Mouse (Mus musculus) MEL (cell line): ENCODE results near the gene Gabbr2.

Experiments
- CHD2 ChIP-seq: IDR thresholded peaks from 2 replicates; pipeline ENCODE4 v1.6.1; 2011; ENCODE audit warnings: low read length, improper control_type of control experiment
- CTCF ChIP-seq, 3 experiments: IDR thresholded peaks in 2 of 3; conservative IDR thresholded peaks in 1 of 3; 2 replicates each; pipeline ENCODE4 v1.5.1; 2011 to 2012; ENCODE audit warnings: low read length in 3 of 3, low read depth in 2 of 3, mild to moderate bottlenecking in 2 of 3, improper control_type of control experiment in 1 of 3, inconsistent platforms in 1 of 3, mixed read lengths in 1 of 3, moderate library complexity in 1 of 3; ENCODE audit not compliant: control insufficient read depth in 1 of 3, insufficient read depth in 1 of 3, poor library complexity in 1 of 3, severe bottlenecking in 1 of 3
- EP300 ChIP-seq, 2 experiments: IDR thresholded peaks; 2 replicates each; pipeline ENCODE4 v1.6.1; 2011; ENCODE audit warnings: improper control_type of control experiment in 2 of 2, low read length in 2 of 2, low read depth in 1 of 2, mild to moderate bottlenecking in 1 of 2
- MAFK ChIP-seq: IDR thresholded peaks from 2 replicates; pipeline ENCODE4 v1.6.1; 2011; ENCODE audit warnings: low read depth, mild to moderate bottlenecking, low read length, improper control_type of control experiment, borderline replicate concordance
- ZNF384 ChIP-seq: IDR thresholded peaks from 2 replicates; pipeline ENCODE4 v1.6.1; 2012; ENCODE audit warnings: low read depth, mild to moderate bottlenecking, inconsistent platforms, low read length, improper control_type of control experiment

GRCm38 (mm10) chr4:46919144-46919543, 72.5 kb downstream of the Gabbr2 start:
- no peak for TF ChIP-seq CTCF (IDR thresholded peaks at IDR 0.05 in 2 of 3, conservative IDR thresholded peaks at IDR 0.05 in 1 of 3; ENCODE audit: control insufficient read depth in 1 of 3, insufficient read depth in 1 of 3, low read depth in 2 of 3, low read length in 3 of 3, poor library complexity in 1 of 3, severe bottlenecking in 1 of 3)
- no peak for TF ChIP-seq EP300 (IDR thresholded peaks at IDR 0.05; ENCODE audit: low read depth in 1 of 2, low read length in 2 of 2)
- TF ChIP-seq MAFK, result no peak
- no peak for TF ChIP-seq CHD2
- no peak for TF ChIP-seq ZNF384
